In the genomic region with DNA sequence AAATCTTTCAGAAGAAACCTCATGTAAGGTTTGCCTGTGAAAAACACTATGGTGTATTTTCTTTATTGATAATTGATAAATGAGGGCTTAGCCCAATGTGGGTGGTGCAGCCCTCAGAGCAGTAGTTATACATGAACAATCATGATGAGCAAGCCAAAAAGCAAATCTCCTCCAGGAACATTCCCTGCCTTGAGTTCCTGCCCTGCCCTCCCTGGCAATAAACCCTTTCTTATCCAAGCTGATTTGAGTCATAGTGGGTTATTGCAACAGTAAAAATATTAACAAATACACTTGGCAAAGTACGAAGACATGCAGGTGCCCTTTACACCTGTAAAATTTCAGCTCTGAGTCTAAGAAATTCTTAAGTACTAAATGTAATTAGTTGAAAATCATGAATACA, we compare ENCODE assay signal across 16 mouse cellular contexts.
"Had no signal": no experiment of that assay in that cellular context is flagged by ENCODE, and none has a peak within 500 bp of the region (broad histone marks: within the 10 kb centered on the region; RNA-seq: fewer than 3 reads in every experiment).

No protein-coding gene starts in this region.

- ATAC-seq: liver, postnatal 0 days; midbrain, embryonic 13.5 days; midbrain, embryonic 15.5 days had no signal

- H3K36me3 ChIP-seq: midbrain, embryonic 13.5 days; midbrain, embryonic 15.5 days; neural tube, embryonic 12.5 days; stomach, embryonic 15.5 days had no signal

- H3K27me3 ChIP-seq: megakaryocyte, embryonic 14.5 days; midbrain, embryonic 13.5 days; midbrain, embryonic 15.5 days; neural tube, embryonic 12.5 days; stomach, embryonic 15.5 days had no signal

- H3K4me3 ChIP-seq: megakaryocyte, embryonic 14.5 days; midbrain, embryonic 13.5 days; midbrain, embryonic 15.5 days; neural tube, embryonic 12.5 days; stomach, embryonic 15.5 days had no signal

- H3K9me3 ChIP-seq: midbrain, embryonic 13.5 days; midbrain, embryonic 15.5 days; neural tube, embryonic 12.5 days; stomach, embryonic 15.5 days had no signal

- H3K4me1 ChIP-seq: megakaryocyte, embryonic 14.5 days; midbrain, embryonic 13.5 days; midbrain, embryonic 15.5 days; neural tube, embryonic 12.5 days; stomach, embryonic 15.5 days had no signal

- DNase-seq: liver, postnatal 0 days; lung, embryonic 14.5 days; lung, postnatal 10 days; lung, postnatal 36 days; right cerebral cortex, postnatal 14 days; thymus, adult 2 months; thymus, postnatal 25 days; thymus, postnatal 4 days had no signal

- H3K4me2 ChIP-seq: lung, embryonic 14.5 days; midbrain, embryonic 11.5 days; midbrain, embryonic 13.5 days; midbrain, embryonic 15.5 days; neural tube, embryonic 12.5 days; stomach, embryonic 15.5 days had no signal

- H3K9ac ChIP-seq: liver, postnatal 0 days; lung, embryonic 14.5 days; midbrain, embryonic 13.5 days; midbrain, embryonic 15.5 days; neural tube, embryonic 12.5 days; stomach, embryonic 15.5 days had no signal

- H3K27ac ChIP-seq: macrophage; midbrain, embryonic 13.5 days; midbrain, embryonic 15.5 days; neural tube, embryonic 12.5 days; stomach, embryonic 15.5 days; stomach, postnatal 0 days had no signal
